Mouse (Mus musculus): ENCODE data around the gene Znhit6.

Znhit6 gene

GRCm38 (mm10) chr3:145641878-145642277 lies 65.9 kb downstream of the Znhit6 start:
- no peak for DNase-seq (ENCODE audit: extremely low spot score, low read depth, low spot score)

- no peak for DNase-seq (ENCODE audit: extremely low spot score, low read depth, low spot score)
These were observed 66.9 kb downstream of the Znhit6 start for GRCm38 (mm10) chr3:145642861-145643260.

- DNase-seq (ENCODE audit: extremely low spot score, low read depth, low spot score), result no peak
These were observed 69.5 kb downstream of the Znhit6 start for GRCm38 (mm10) chr3:145645463-145645862.

GRCm38 (mm10) chr3:145646009-145646408 lies 70.0 kb downstream of the Znhit6 start:
- no peak for DNase-seq (ENCODE audit: extremely low spot score, low read depth, low spot score)

- DNase-seq (ENCODE audit: extremely low spot score, low read depth, low spot score), result no peak
These were observed 70.7 kb downstream of the Znhit6 start for GRCm38 (mm10) chr3:145646666-145647065.

GRCm38 (mm10) chr3:145647416-145647815 lies 71.4 kb downstream of the Znhit6 start:
- no peak for DNase-seq (ENCODE audit: extremely low spot score, low read depth, low spot score)

GRCm38 (mm10) chr3:145648097-145648931 lies 72.3 kb downstream of the Znhit6 start:
- DNase-seq (ENCODE audit: extremely low spot score, low read depth, low spot score), result no peak

GRCm38 (mm10) chr3:145648991-145649851 lies 73.2 kb downstream of the Znhit6 start:
- no peak for DNase-seq (ENCODE audit: extremely low spot score, low read depth, low spot score)

GRCm38 (mm10) chr3:145649852-145650202 lies 73.8 kb downstream of the Znhit6 start, which contains the start of gene Ccn1:
Ccn1 (minus strand) TSS chr3:145649981.
- DNase-seq (ENCODE audit: extremely low spot score, low read depth, low spot score), result no peak

- DNase-seq (ENCODE audit: extremely low spot score, low read depth, low spot score), result no peak
These were observed 74.5 kb downstream of the Znhit6 start for GRCm38 (mm10) chr3:145650298-145651011.

GRCm38 (mm10) chr3:145651029-145651977 lies 75.3 kb downstream of the Znhit6 start:
- no peak for DNase-seq (ENCODE audit: extremely low spot score, low read depth, low spot score)

GRCm38 (mm10) chr3:145651978-145652321 lies 75.9 kb downstream of the Znhit6 start:
- no peak for DNase-seq (ENCODE audit: extremely low spot score, low read depth, low spot score)

GRCm38 (mm10) chr3:145652322-145653131 lies 76.5 kb downstream of the Znhit6 start:
- no peak for DNase-seq (ENCODE audit: extremely low spot score, low read depth, low spot score)

GRCm38 (mm10) chr3:145653191-145653940 lies 77.4 kb downstream of the Znhit6 start:
- no peak for DNase-seq (ENCODE audit: extremely low spot score, low read depth, low spot score)

- no peak for DNase-seq (ENCODE audit: extremely low spot score, low read depth, low spot score)
These were observed 78.0 kb downstream of the Znhit6 start for GRCm38 (mm10) chr3:145654028-145654427.

All from hindlimb bud, embryonic 11.5 days (tissue).